Mouse (Mus musculus) thymus, adult 2 months (tissue): Measurements from ENCODE around the gene Ntn1. TPM values are rescaled to one million over a fixed set of nuclear protein-coding genes. Genes with fewer than 3 reads are reported as not detected.
A peak's percentile ranks its signal among the peaks of the same experiment; 100 is the strongest.

Experiments used
- DNase-seq: peaks from one replicate; pipeline ENCODE4 v3.0.0; 2021
- H3K27ac ChIP-seq: fragments of 200-500 bp; 2 replicates; pipeline ENCODE4 v1.5.1; 2012; ENCODE audit warnings: low read length, control low read depth; ENCODE audit not compliant: control insufficient read depth, insufficient read depth
- H3K27me3 ChIP-seq: fragments of 200-500 bp; 2 replicates; pipeline ENCODE4 v1.6.1; 2012; ENCODE audit warnings: mild to moderate bottlenecking, low read length, moderate library complexity, mixed read lengths; ENCODE audit not compliant: control insufficient read depth, insufficient read depth
- H3K36me3 ChIP-seq: fragments of 200-500 bp; 2 replicates; pipeline ENCODE4 v1.6.1; 2012; ENCODE audit warnings: mild to moderate bottlenecking, low read length, moderate library complexity; ENCODE audit not compliant: control insufficient read depth, insufficient read depth
- H3K4me1 ChIP-seq: fragments of 200-500 bp; replicated peaks from 2 replicates; pipeline ENCODE4 v1.6.1; 2012; ENCODE audit warnings: low read length; ENCODE audit not compliant: control insufficient read depth, insufficient read depth
- H3K4me3 ChIP-seq: fragments of 200-500 bp; 2 replicates; pipeline ENCODE4 v1.5.1; 2012; ENCODE audit warnings: mild to moderate bottlenecking, low read length, control low read depth, moderate library complexity; ENCODE audit not compliant: control insufficient read depth, insufficient read depth
- CTCF ChIP-seq: fragments of 200-500 bp; IDR thresholded peaks from 2 replicates; pipeline ENCODE4 v1.5.1; 2012; ENCODE audit warnings: mild to moderate bottlenecking, control low read depth, low read length, moderate library complexity, borderline replicate concordance; ENCODE audit not compliant: control insufficient read depth, poor library complexity, insufficient read depth; ENCODE audit errors: extremely low read depth
- POLR2A ChIP-seq: fragments of 200-500 bp; IDR thresholded peaks from 2 replicates; pipeline ENCODE4 v1.6.1; 2012; ENCODE audit warnings: mild to moderate bottlenecking, low read length, control low read depth, moderate library complexity; ENCODE audit not compliant: control insufficient read depth, poor library complexity, insufficient read depth; ENCODE audit errors: extremely low read depth
- WGBS: fragments of 180-500 bp; shearing (Covaris S2); methylation state at CpG from one replicate; pipeline ENCODE4 v1.1.7; 2018; 5-methylcytosine and 5-hydroxymethylcytosine counted together
- polyA plus RNA-seq: library from polyadenylated mRNA; depleted of rRNA; stranded (reverse); fragments of >200 nt; gene quantifications from 2 replicates; pipeline ENCODE4 v1.2.3, GENCODE M21; 2012

Ntn1 gene
- polyA plus RNA-seq, 1 experiment: 16.6 TPM

DNA sequence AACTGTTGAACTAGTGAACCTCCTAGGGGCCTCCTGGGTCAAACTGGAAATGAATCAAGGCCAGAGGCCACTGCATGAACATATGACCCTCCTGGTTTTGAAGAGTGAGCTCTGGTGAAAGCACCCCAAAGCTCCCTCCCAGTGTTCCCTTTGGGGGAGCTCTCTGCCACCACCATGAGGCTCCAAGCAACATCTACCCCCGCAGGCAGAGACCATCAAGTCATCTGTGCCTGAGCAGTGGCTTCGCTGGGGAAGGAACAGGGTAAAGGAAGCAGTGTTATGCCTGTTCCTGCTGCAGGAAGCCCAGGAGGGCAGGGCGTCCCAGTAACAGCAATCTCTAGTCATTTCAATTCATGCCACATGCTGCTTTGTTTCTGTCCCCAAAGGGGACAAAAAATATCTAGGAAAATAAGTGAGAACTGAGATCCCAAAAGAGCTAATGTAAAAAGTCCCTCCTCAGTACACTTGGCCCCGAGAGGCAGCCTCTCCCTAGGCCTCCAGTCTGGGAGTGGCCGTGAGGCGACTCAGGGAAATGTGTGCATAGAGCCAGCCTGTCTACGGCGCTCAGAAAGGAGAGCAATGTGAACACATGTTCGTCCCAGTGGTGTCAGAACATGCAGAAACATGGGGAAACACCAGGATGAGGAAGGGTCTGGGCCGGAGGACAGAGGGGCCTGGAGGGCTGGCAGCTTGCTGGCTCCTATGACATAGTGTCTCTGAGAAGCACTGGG, 139.3 kb downstream of the Ntn1 start:
- TF ChIP-seq POLR2A (no peak), CTCF (no peak)
- DNase-seq: no peak
- Histone ChIP-seq H3K27ac (peak overlapping the region; percentile 24; the same call in 1 of the 2 replicates), H3K4me1 (peaks cover 22% of the 10 kb centered on the region), H3K4me3 (no peak overlapping the region), H3K27me3 (no peaks in the 10 kb centered on the region), H3K36me3 (0 out of 2 replicates have a peak, but pooled peaks cover 5% of the 10 kb centered on the region)
- 69% methylated on average over 10 of the region's 10 CpGs for WGBS

DNA sequence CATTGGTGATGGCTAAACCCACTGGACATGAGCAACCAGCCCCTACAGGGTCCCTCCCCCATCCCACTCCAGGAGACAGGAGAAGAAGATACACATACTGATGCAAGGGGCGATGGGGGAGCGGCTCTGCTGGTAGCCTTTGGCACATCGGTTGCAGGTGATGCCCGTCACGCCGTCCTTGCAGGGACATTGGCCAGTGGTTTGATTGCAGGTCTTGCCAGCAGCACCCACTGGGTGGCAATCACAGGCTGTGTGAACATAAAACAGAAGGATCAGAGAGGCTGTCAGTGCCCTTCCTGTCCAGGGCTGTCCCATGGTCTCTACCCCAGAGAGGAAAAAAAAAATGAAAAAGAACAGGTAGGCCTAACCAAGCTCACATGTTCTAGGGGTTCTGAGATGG, 140.2 kb downstream of the Ntn1 start:
- Histone ChIP-seq H3K4me3 (no peak overlapping the region), H3K27me3 (no peaks in the 10 kb centered on the region), H3K4me1 (peaks cover 22% of the 10 kb centered on the region), H3K27ac (no peak overlapping the region), H3K36me3 (0 out of 2 replicates have a peak, but pooled peaks cover 6% of the 10 kb centered on the region)
- 97% methylated on average over 6 of the region's 6 CpGs for WGBS
- TF ChIP-seq CTCF (no peak), POLR2A (no peak)
- DNase-seq: no peak

DNA sequence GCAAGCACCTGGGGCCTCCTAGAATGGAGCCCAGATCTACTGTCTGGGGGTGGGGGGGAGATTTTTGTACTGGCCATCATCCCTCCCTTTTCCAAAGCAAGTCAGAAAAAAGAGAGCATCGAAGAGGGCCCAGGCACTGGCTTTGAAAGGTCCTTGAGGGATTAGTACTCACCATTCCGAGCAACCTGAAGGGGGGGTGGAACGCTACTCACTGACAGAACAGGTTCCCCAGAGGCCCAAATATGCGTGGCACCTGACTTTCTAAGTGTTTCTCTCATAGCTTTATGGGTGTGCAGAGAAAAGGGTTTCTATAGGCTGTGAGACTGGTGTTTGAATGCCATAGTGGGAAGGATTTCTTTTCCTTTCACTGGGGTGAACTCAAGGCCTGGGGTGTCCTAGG, 142.1 kb downstream of the Ntn1 start:
- Histone ChIP-seq H3K27ac (no peak overlapping the region), H3K27me3 (no peaks in the 10 kb centered on the region), H3K4me1 (peaks cover 26% of the 10 kb centered on the region), H3K36me3 (0 out of 2 replicates have a peak, but pooled peaks cover 9% of the 10 kb centered on the region), H3K4me3 (no peak overlapping the region)
- WGBS: 97% methylated on average over 4 of the region's 4 CpGs
- TF ChIP-seq CTCF: no peak
- TF ChIP-seq POLR2A: no peak
- no peak for DNase-seq

DNA sequence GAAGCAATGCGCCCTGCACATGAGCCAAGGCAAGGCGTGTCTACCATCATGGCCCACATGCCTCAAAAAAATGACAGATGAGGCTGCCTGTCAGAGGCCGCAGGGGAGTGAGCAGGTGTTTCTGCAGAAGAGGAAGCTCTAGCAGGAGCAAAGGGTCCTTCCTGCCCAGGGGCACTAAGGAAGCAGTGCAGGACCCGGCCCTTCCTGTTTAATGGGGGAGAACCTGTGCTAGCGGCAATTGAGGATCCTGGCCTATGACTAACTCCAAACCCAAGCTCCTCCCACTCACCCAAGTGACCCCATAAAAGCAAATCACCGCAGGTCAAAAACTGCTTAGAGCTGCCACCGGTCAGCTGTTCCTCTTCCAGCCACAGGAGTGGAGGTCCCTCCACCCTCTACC, 147.1 kb downstream of the Ntn1 start:
- no peak overlapping the region for H3K4me3 ChIP-seq
- peaks cover 16% of the 10 kb centered on the region for H3K4me1 ChIP-seq
- 0 out of 2 replicates have a peak, but pooled peaks cover 13% of the 10 kb centered on the region for H3K36me3 ChIP-seq
- peak; percentile 51 for DNase-seq
- 27% methylated on average over 7 of the region's 7 CpGs for WGBS
- H3K27me3 ChIP-seq: no peaks in the 10 kb centered on the region
- H3K27ac ChIP-seq: no peak overlapping the region
- TF ChIP-seq POLR2A: no peak
- 0 out of 2 replicates have a peak, but pooled peaks have one; percentile 17 for TF ChIP-seq CTCF

DNA sequence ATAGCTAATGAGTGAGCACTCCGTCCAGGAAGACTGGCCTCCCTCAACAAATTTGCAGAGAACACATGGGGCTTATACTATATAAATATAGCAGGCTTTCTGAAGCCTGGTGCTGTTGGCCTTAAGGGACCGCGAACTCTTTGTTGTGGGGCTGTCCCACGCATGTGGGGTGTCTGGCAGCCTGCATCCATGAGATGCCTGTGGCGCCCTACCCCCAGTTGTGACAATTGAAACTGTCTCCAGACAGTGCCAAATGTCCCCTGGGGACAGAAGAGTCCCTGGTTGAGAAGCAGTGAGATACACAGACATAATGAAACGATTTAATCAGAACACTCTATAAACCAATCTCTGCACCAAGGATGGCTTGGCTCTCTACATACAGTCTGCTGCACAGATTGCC, 150.5 kb downstream of the Ntn1 start:
- H3K4me1 ChIP-seq: peaks cover 19% of the 10 kb centered on the region
- peaks cover 13% of the 10 kb centered on the region for H3K36me3 ChIP-seq
- no peak for DNase-seq
- H3K27me3 ChIP-seq: no peaks in the 10 kb centered on the region
- WGBS: 92% methylated on average over 6 of the region's 6 CpGs
- H3K4me3 ChIP-seq: no peak overlapping the region
- TF ChIP-seq CTCF: no peak
- TF ChIP-seq POLR2A: no peak
- no peak overlapping the region for H3K27ac ChIP-seq

DNA sequence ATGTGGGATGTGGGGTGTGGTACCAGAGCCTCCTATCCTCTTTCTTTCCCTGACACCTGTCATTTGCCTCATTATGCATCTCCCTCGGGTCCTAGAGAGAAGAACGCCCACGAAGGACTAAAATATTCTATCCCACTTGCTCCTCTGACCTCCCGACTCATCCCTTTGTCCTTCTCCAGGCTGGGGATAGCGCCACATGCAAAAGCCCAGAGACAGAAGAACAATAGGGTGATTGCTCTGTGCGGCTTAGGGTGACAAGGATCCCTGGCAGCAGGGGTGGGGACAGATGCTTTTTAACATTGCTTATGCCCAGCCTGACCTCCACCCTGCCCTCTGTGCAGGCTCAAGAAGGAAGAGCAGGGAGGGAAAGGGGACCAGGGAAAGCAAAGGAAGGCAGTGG, 152.7 kb downstream of the Ntn1 start:
- DNase-seq: no peak
- 82% methylated on average over 6 of the region's 6 CpGs for WGBS
- H3K4me1 ChIP-seq: peaks cover 13% of the 10 kb centered on the region
- no peak overlapping the region for H3K4me3 ChIP-seq
- H3K27me3 ChIP-seq: no peaks in the 10 kb centered on the region
- H3K27ac ChIP-seq: no peak overlapping the region
- peaks cover 10% of the 10 kb centered on the region for H3K36me3 ChIP-seq
- TF ChIP-seq CTCF (no peak), POLR2A (no peak)

DNA sequence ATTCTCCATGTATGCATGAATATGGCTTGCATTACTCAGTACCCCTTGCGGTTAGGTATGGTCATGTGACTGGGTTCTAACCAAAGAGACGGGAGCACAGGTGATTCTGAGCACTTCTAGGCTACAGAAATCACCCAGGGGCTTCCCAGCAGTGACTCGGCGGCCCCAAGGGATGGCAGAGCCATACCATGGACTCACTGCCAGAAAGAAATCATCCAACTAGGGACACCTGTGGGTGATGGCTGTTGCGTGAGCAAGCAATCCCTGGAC, 155.7 kb downstream of the Ntn1 start:
- no peak for DNase-seq
- H3K4me3 ChIP-seq: no peak overlapping the region
- H3K36me3 ChIP-seq: peaks cover 6% of the 10 kb centered on the region
- no peaks in the 10 kb centered on the region for H3K27me3 ChIP-seq
- H3K27ac ChIP-seq: no peak overlapping the region
- 83% methylated on average over 5 of the region's 5 CpGs for WGBS
- H3K4me1 ChIP-seq: peaks cover 10% of the 10 kb centered on the region
- no peak for TF ChIP-seq POLR2A
- no peak for TF ChIP-seq CTCF
